Mouse (Mus musculus): ENCODE data around the gene Fam169b. TPM values are rescaled to one million over a fixed set of nuclear protein-coding genes. Genes with fewer than 3 reads are reported as not detected.

Fam169b gene
- polyA plus RNA-seq, 1 experiment from 2014 or later: not detected

GRCm38 (mm10) chr7:68245681-68246080 lies 28.0 kb upstream of the Fam169b start:
- Histone ChIP-seq H3K4me3 (replicated peaks) (no peak overlapping the region), H3K9me3 (no peaks in the 10 kb centered on the region), H3K27me3 (no peaks in the 10 kb centered on the region), H3K4me1 (replicated peaks) (no peaks in the 10 kb centered on the region), H3K9ac (replicated peaks) (no peak overlapping the region), H3K27ac (no peak overlapping the region), H3K4me2 (replicated peaks) (no peak overlapping the region), H3K36me3 (no peaks in the 10 kb centered on the region)
- ATAC-seq: no peak
- 51% methylated on average over 4 of the region's 4 CpGs for WGBS

GRCm38 (mm10) chr7:68246249-68246648 lies 27.4 kb upstream of the Fam169b start:
- Histone ChIP-seq H3K4me2 (replicated peaks) (no peak overlapping the region), H3K9ac (replicated peaks) (no peak overlapping the region), H3K4me3 (replicated peaks) (no peak overlapping the region), H3K27me3 (no peaks in the 10 kb centered on the region), H3K4me1 (replicated peaks) (no peaks in the 10 kb centered on the region), H3K9me3 (no peaks in the 10 kb centered on the region), H3K36me3 (no peaks in the 10 kb centered on the region), H3K27ac (no peak overlapping the region)
- 84% methylated on average over 8 of the region's 8 CpGs for WGBS
- ATAC-seq: no peak

- no peaks in the 10 kb centered on the region for H3K4me1 ChIP-seq (replicated peaks)
- no peaks in the 10 kb centered on the region for H3K9me3 ChIP-seq
- no peak for ATAC-seq
- H3K27me3 ChIP-seq: no peaks in the 10 kb centered on the region
- H3K4me3 ChIP-seq (replicated peaks): no peak overlapping the region
- no peak overlapping the region for H3K27ac ChIP-seq
- no peaks in the 10 kb centered on the region for H3K36me3 ChIP-seq
- 85% methylated on average over 1 of the region's 1 CpGs for WGBS
- H3K9ac ChIP-seq (replicated peaks): no peak overlapping the region
- H3K4me2 ChIP-seq (replicated peaks): no peak overlapping the region
These were observed 23.2 kb upstream of the Fam169b start for GRCm38 (mm10) chr7:68250411-68250810.

GRCm38 (mm10) chr7:68250902-68251301 lies 22.7 kb upstream of the Fam169b start:
- Histone ChIP-seq H3K4me1 (replicated peaks) (no peaks in the 10 kb centered on the region), H3K4me3 (replicated peaks) (no peak overlapping the region), H3K27ac (no peak overlapping the region), H3K27me3 (no peaks in the 10 kb centered on the region), H3K36me3 (no peaks in the 10 kb centered on the region), H3K9ac (replicated peaks) (no peak overlapping the region), H3K4me2 (replicated peaks) (no peak overlapping the region), H3K9me3 (no peaks in the 10 kb centered on the region)
- no peak for ATAC-seq
- WGBS: 80% methylated on average over 3 of the region's 3 CpGs

GRCm38 (mm10) chr7:68257767-68258166 lies 15.9 kb upstream of the Fam169b start:
- no peak for ATAC-seq
- no peaks in the 10 kb centered on the region for H3K4me1 ChIP-seq (replicated peaks)
- no peak overlapping the region for H3K27ac ChIP-seq
- H3K27me3 ChIP-seq: no peaks in the 10 kb centered on the region
- no peak overlapping the region for H3K4me3 ChIP-seq (replicated peaks)
- no peak overlapping the region for H3K4me2 ChIP-seq (replicated peaks)
- WGBS: 55% methylated on average over 2 of the region's 2 CpGs
- no peak overlapping the region for H3K9ac ChIP-seq (replicated peaks)
- no peaks in the 10 kb centered on the region for H3K36me3 ChIP-seq
- H3K9me3 ChIP-seq: no peaks in the 10 kb centered on the region

- Histone ChIP-seq H3K27me3 (peaks cover 4% of the 10 kb centered on the region), H3K27ac (no peak overlapping the region), H3K9me3 (no peaks in the 10 kb centered on the region), H3K4me3 (replicated peaks) (no peak overlapping the region), H3K4me1 (replicated peaks) (no peaks in the 10 kb centered on the region), H3K9ac (replicated peaks) (no peak overlapping the region), H3K4me2 (replicated peaks) (no peak overlapping the region), H3K36me3 (no peaks in the 10 kb centered on the region)
- 87% methylated on average over 17 of the region's 17 CpGs for WGBS
- ATAC-seq: no peak
These were observed 15.1 kb upstream of the Fam169b start for GRCm38 (mm10) chr7:68258326-68259150.

- H3K4me3 ChIP-seq (replicated peaks): no peak overlapping the region
- no peaks in the 10 kb centered on the region for H3K36me3 ChIP-seq
- H3K9me3 ChIP-seq: no peaks in the 10 kb centered on the region
- no peak overlapping the region for H3K4me2 ChIP-seq (replicated peaks)
- H3K27me3 ChIP-seq: peaks cover 15% of the 10 kb centered on the region
- no peak overlapping the region for H3K27ac ChIP-seq
- H3K9ac ChIP-seq (replicated peaks): no peak overlapping the region
- 84% methylated on average over 6 of the region's 6 CpGs for WGBS
- no peak for ATAC-seq
- peaks cover 10% of the 10 kb centered on the region for H3K4me1 ChIP-seq (replicated peaks)
These were observed 14.0 kb upstream of the Fam169b start for GRCm38 (mm10) chr7:68259523-68260081.

GRCm38 (mm10) chr7:68262612-68263200 lies 10.9 kb upstream of the Fam169b start:
- H3K9me3 ChIP-seq: no peaks in the 10 kb centered on the region
- H3K4me1 ChIP-seq (replicated peaks): peaks cover 19% of the 10 kb centered on the region
- H3K27ac ChIP-seq: no peak overlapping the region
- 74% methylated on average over 8 of the region's 8 CpGs for WGBS
- no peak overlapping the region for H3K4me2 ChIP-seq (replicated peaks)
- H3K27me3 ChIP-seq: peaks cover 26% of the 10 kb centered on the region
- H3K4me3 ChIP-seq (replicated peaks): no peak overlapping the region
- H3K36me3 ChIP-seq: no peaks in the 10 kb centered on the region
- ATAC-seq: no peak
- H3K9ac ChIP-seq (replicated peaks): no peak overlapping the region

GRCm38 (mm10) chr7:68263346-68264027 lies 10.2 kb upstream of the Fam169b start:
- Histone ChIP-seq H3K27me3 (peaks cover 26% of the 10 kb centered on the region), H3K27ac (no peak overlapping the region), H3K4me3 (replicated peaks) (peak overlapping the region; percentile 34), H3K4me2 (replicated peaks) (peak overlapping the region; percentile 59), H3K36me3 (no peaks in the 10 kb centered on the region), H3K4me1 (replicated peaks) (peaks cover 19% of the 10 kb centered on the region), H3K9me3 (no peaks in the 10 kb centered on the region), H3K9ac (replicated peaks) (no peak overlapping the region)
- 54% methylated on average over 8 of the region's 8 CpGs for WGBS
- peak; percentile 43; the same call in 1 of the 2 replicates for ATAC-seq

GRCm38 (mm10) chr7:68264028-68264453 lies 9.6 kb upstream of the Fam169b start, which contains the start of gene Pgpep1l:
Gene Pgpep1l, minus strand, starts transcription at chr7:68264233.
- peak within 1 kb of the TSS; percentile 59 for H3K4me2 ChIP-seq (replicated peaks)
- no peak within 1 kb of the TSS for H3K9ac ChIP-seq (replicated peaks)
- H3K27ac ChIP-seq: no peak within 1 kb of the TSS
- H3K9me3 ChIP-seq: no peaks in the 10 kb centered on the region
- no peaks in the 10 kb centered on the region for H3K36me3 ChIP-seq
- peak within 1 kb of the TSS; percentile 34 for H3K4me3 ChIP-seq (replicated peaks)
- peaks cover 19% of the 10 kb centered on the region for H3K4me1 ChIP-seq (replicated peaks)
- peak; percentile 70; the same call in 1 of the 2 replicates for ATAC-seq
- peaks cover 26% of the 10 kb centered on the region for H3K27me3 ChIP-seq
- 8% methylated on average over 25 of the region's 25 CpGs for WGBS

- H3K9me3 ChIP-seq: no peaks in the 10 kb centered on the region
- peak overlapping the region; percentile 59 for H3K4me2 ChIP-seq (replicated peaks)
- no peak for ATAC-seq
- no peak overlapping the region for H3K27ac ChIP-seq
- peak overlapping the region; percentile 34 for H3K4me3 ChIP-seq (replicated peaks)
- WGBS: 24% methylated on average over 14 of the region's 14 CpGs
- peaks cover 19% of the 10 kb centered on the region for H3K4me1 ChIP-seq (replicated peaks)
- peaks cover 26% of the 10 kb centered on the region for H3K27me3 ChIP-seq
- no peaks in the 10 kb centered on the region for H3K36me3 ChIP-seq
- H3K9ac ChIP-seq (replicated peaks): no peak overlapping the region
These were observed 9.1 kb upstream of the Fam169b start for GRCm38 (mm10) chr7:68264531-68264930.

GRCm38 (mm10) chr7:68265391-68265790 lies 8.2 kb upstream of the Fam169b start:
- ATAC-seq: no peak
- Histone ChIP-seq H3K9me3 (no peaks in the 10 kb centered on the region), H3K4me2 (replicated peaks) (no peak overlapping the region), H3K27me3 (peaks cover 26% of the 10 kb centered on the region), H3K36me3 (no peaks in the 10 kb centered on the region), H3K4me1 (replicated peaks) (peaks cover 19% of the 10 kb centered on the region), H3K27ac (no peak overlapping the region), H3K9ac (replicated peaks) (no peak overlapping the region), H3K4me3 (replicated peaks) (no peak overlapping the region)
- WGBS: 44% methylated on average over 7 of the region's 7 CpGs
